Mouse (Mus musculus): ENCODE results near the gene Bcl2a1b. TPM values are rescaled to one million over a fixed set of nuclear protein-coding genes. Genes with fewer than 3 reads are reported as not detected.

The Bcl2a1b gene
- 2.0 and 2.4 TPM in 2 replicates for polyA plus RNA-seq (2012; rRNA removed)

GRCm38 (mm10) chr9:89198969-89199416 lies at the start of gene Bcl2a1b, which contains the start of gene Gm29094:
Bcl2a1b (plus strand) TSS chr9:89199209.
Gm29094 (plus strand) TSS chr9:89199379.

DNA sequence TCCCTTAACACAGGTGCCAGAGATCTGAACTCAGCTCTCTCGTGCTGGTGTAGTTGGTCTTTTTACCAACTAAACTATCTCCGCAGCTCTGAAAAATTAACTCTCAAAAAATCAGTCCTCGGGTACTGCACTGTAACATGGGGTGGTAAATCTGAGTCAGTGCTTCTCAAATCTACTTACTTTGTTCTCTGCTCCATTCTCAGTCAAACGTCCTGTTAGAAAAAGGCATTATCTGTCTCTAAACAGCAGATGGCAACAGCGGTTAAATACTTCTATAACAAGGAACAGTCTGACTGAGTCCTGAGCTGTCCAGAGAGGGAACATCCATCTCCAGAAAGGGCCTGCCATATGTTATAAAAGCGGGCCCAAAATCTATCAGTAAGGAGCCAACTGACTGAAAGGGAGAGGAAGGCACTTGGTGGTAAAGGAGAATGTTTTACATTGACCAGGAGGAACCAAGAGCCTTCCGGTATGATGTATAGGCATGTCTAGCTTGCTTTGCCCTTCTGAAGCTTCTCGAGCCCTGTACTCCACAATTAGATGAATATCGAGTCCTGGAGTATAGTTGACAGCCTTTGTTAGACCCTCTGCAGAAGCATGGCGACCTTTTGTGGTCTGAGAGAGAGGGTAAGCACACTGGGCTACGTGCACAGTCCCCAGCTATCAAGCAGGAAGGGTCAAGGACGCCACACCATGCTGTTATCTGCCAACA lies 11.5 kb downstream of the Bcl2a1b start, which contains the start of gene Mthfs:
Gene Mthfs (plus strand): TSS at position 324 of the 712 bp plus-strand sequence.

Other genes with a start within 250 kb of the Bcl2a1b start
- 0.23 and 0.43 TPM in 2 replicates for gene Bcl2a1a, start 242.3 kb upstream of the Bcl2a1b start, polyA plus RNA-seq (2012; rRNA removed)
- gene Trim43b, start 106.4 kb upstream of the Bcl2a1b start, polyA plus RNA-seq (2012; rRNA removed), result not detected in 2 replicates
- gene Gm29094, start 170 bp downstream of the Bcl2a1b start, polyA plus RNA-seq (2012; rRNA removed), result not detected in 2 replicates
- 12.0 and 12.9 TPM in 2 replicates for gene Mthfs, start 11.5 kb downstream of the Bcl2a1b start, polyA plus RNA-seq (2012; rRNA removed)

All from central nervous system, embryonic 14 days (tissue).